Mouse (Mus musculus) testis, adult 2 months (tissue): ENCODE data around the gene Hmg20b. TPM values are rescaled to one million over a fixed set of nuclear protein-coding genes. Genes with fewer than 3 reads are reported as not detected.

Experiments used
- H3K27ac ChIP-seq: fragments of 200-500 bp; 2 replicates; pipeline ENCODE4 v1.5.1; 2012; ENCODE audit warnings: low read depth, low read length; ENCODE audit not compliant: control insufficient read depth, insufficient read depth
- H3K27me3 ChIP-seq: fragments of 200-500 bp; 2 replicates; pipeline ENCODE4 v1.6.1; 2012; ENCODE audit warnings: mild to moderate bottlenecking, low read length, moderate library complexity; ENCODE audit not compliant: control insufficient read depth, insufficient read depth
- H3K36me3 ChIP-seq: fragments of 200-500 bp; 2 replicates; pipeline ENCODE4 v1.6.1; 2012; ENCODE audit warnings: mild to moderate bottlenecking, low read length; ENCODE audit not compliant: control insufficient read depth, insufficient read depth
- H3K4me1 ChIP-seq: fragments of 200-500 bp; 2 replicates; pipeline ENCODE4 v1.6.1; 2012; ENCODE audit warnings: low read length; ENCODE audit not compliant: control insufficient read depth, insufficient read depth
- H3K4me3 ChIP-seq: fragments of 200-500 bp; 2 replicates; pipeline ENCODE4 v1.5.1; 2012; ENCODE audit warnings: low read depth, mild to moderate bottlenecking, low read length, moderate library complexity, mixed read lengths; ENCODE audit not compliant: control insufficient read depth
- CTCF ChIP-seq: fragments of 200-500 bp; IDR thresholded peaks from 2 replicates; pipeline ENCODE4 v1.5.1; 2012; ENCODE audit warnings: low read depth, mild to moderate bottlenecking, inconsistent platforms, low read length, moderate library complexity; ENCODE audit not compliant: control insufficient read depth, insufficient read depth, insufficient replicate concordance
- POLR2A ChIP-seq: fragments of 200-500 bp; IDR thresholded peaks from 2 replicates; pipeline ENCODE4 v1.6.1; 2012; ENCODE audit warnings: low read depth, mild to moderate bottlenecking, inconsistent platforms, low read length, moderate library complexity; ENCODE audit not compliant: control insufficient read depth
- polyA plus RNA-seq: library from polyadenylated mRNA; depleted of rRNA; stranded (reverse); fragments of >200 nt; gene quantifications from 2 replicates; pipeline ENCODE4 v1.2.3, GENCODE M21; 2012

Gene Hmg20b
- polyA plus RNA-seq, 1 experiment: 23.0 TPM

GRCm38 (mm10) chr10:81358841-81359240, 8.6 kb upstream of the Hmg20b start:
- Histone ChIP-seq H3K4me3 (peak overlapping the region; percentile 98), H3K27ac (no peak overlapping the region), H3K4me1 (peaks cover 36% of the 10 kb centered on the region), H3K36me3 (no peaks in the 10 kb centered on the region), H3K27me3 (no peaks in the 10 kb centered on the region)
- no peak for TF ChIP-seq POLR2A
- no peak for TF ChIP-seq CTCF

- H3K4me1 ChIP-seq: peaks cover 31% of the 10 kb centered on the region
- no peaks in the 10 kb centered on the region for H3K36me3 ChIP-seq
- no peaks in the 10 kb centered on the region for H3K27me3 ChIP-seq
- H3K27ac ChIP-seq: no peak overlapping the region; the same call in 1 of the 2 replicates
- H3K4me3 ChIP-seq: peak overlapping the region; percentile 98
- TF ChIP-seq CTCF: no peak
- no peak for TF ChIP-seq POLR2A
These were observed 7.9 kb upstream of the Hmg20b start for GRCm38 (mm10) chr10:81358209-81358608.

- TF ChIP-seq POLR2A: peak; percentile 57; the same call in 1 of the 2 replicates
- TF ChIP-seq CTCF: no peak
- no peaks in the 10 kb centered on the region for H3K36me3 ChIP-seq
- no peaks in the 10 kb centered on the region for H3K27me3 ChIP-seq
- H3K4me3 ChIP-seq: peak within 1 kb of the TSS; percentile 98
- peak within 1 kb of the TSS; percentile 94 for H3K27ac ChIP-seq
- peaks cover 26% of the 10 kb centered on the region for H3K4me1 ChIP-seq
These were observed 6.9 kb upstream of the Hmg20b start, which contains the start of gene Mfsd12 for GRCm38 (mm10) chr10:81356991-81357844. TSS of gene Mfsd12 (plus strand) at chr10:81357491.

GRCm38 (mm10) chr10:81356352-81356990, 6.2 kb upstream of the Hmg20b start:
- H3K27me3 ChIP-seq: no peaks in the 10 kb centered on the region
- peak overlapping the region; percentile 98 for H3K4me3 ChIP-seq
- TF ChIP-seq CTCF: no peak
- TF ChIP-seq POLR2A: no peak
- no peaks in the 10 kb centered on the region for H3K36me3 ChIP-seq
- peak overlapping the region; percentile 62 for H3K27ac ChIP-seq
- peaks cover 31% of the 10 kb centered on the region for H3K4me1 ChIP-seq

- Histone ChIP-seq H3K27me3 (no peaks in the 10 kb centered on the region), H3K4me1 (peaks cover 38% of the 10 kb centered on the region), H3K36me3 (no peaks in the 10 kb centered on the region), H3K27ac (no peak overlapping the region), H3K4me3 (no peak overlapping the region)
- TF ChIP-seq CTCF: no peak
- no peak for TF ChIP-seq POLR2A
These were observed 5.3 kb upstream of the Hmg20b start for GRCm38 (mm10) chr10:81355533-81355932.

GRCm38 (mm10) chr10:81354738-81355477, 4.6 kb upstream of the Hmg20b start:
- H3K4me1 ChIP-seq: peaks cover 39% of the 10 kb centered on the region
- H3K27ac ChIP-seq: no peak overlapping the region
- H3K4me3 ChIP-seq: no peak overlapping the region
- no peaks in the 10 kb centered on the region for H3K36me3 ChIP-seq
- TF ChIP-seq CTCF (no peak), POLR2A (no peak)
- no peaks in the 10 kb centered on the region for H3K27me3 ChIP-seq
